Mouse (Mus musculus): ENCODE measurements around the gene Gm10570. TPM values are rescaled to one million over a fixed set of nuclear protein-coding genes. Genes with fewer than 3 reads are reported as not detected.
A peak's percentile ranks its signal among the peaks of the same experiment; 100 is the strongest.

Gene Gm10570
- polyA plus RNA-seq, 1 experiment from 2014 or later, result not detected

- H3K27ac ChIP-seq, result peak overlapping the region; percentile 6; the same call in 1 of the 2 replicates
- H3K4me1 ChIP-seq (replicated peaks), result peaks cover 30% of the 10 kb centered on the region
- H3K4me3 ChIP-seq (replicated peaks), result no peak overlapping the region
- no peaks in the 10 kb centered on the region for H3K36me3 ChIP-seq
- H3K9ac ChIP-seq, result no peak overlapping the region
- DNase-seq, result no peak
- H3K27me3 ChIP-seq, result peaks cover 53% of the 10 kb centered on the region
- H3K9me3 ChIP-seq (replicated peaks), result no peaks in the 10 kb centered on the region
- H3K4me2 ChIP-seq, result peak overlapping the region; percentile 21; the same call in 1 of the 2 replicates
- ATAC-seq (ENCODE audit: low read depth), result peak; percentile 66
- WGBS (ENCODE audit: insufficient replicate concordance), result 74% methylated on average over 7 of the region's 7 CpGs
Observed at GRCm38 (mm10) chr4:130267069-130267468, 41.4 kb downstream of the Gm10570 start.

- Histone ChIP-seq H3K4me1 (replicated peaks) (peaks cover 30% of the 10 kb centered on the region), H3K9ac (no peak overlapping the region), H3K27ac (no peak overlapping the region), H3K27me3 (peaks cover 48% of the 10 kb centered on the region), H3K9me3 (replicated peaks) (no peaks in the 10 kb centered on the region), H3K36me3 (no peaks in the 10 kb centered on the region), H3K4me2 (peak overlapping the region; percentile 21; the same call in 1 of the 2 replicates), H3K4me3 (replicated peaks) (no peak overlapping the region)
- DNase-seq, result no peak
- ATAC-seq (ENCODE audit: low read depth), result no peak
- WGBS (ENCODE audit: insufficient replicate concordance), result 65% methylated on average over 9 of the region's 9 CpGs
Observed at GRCm38 (mm10) chr4:130266601-130267000, 41.9 kb downstream of the Gm10570 start.

DNA sequence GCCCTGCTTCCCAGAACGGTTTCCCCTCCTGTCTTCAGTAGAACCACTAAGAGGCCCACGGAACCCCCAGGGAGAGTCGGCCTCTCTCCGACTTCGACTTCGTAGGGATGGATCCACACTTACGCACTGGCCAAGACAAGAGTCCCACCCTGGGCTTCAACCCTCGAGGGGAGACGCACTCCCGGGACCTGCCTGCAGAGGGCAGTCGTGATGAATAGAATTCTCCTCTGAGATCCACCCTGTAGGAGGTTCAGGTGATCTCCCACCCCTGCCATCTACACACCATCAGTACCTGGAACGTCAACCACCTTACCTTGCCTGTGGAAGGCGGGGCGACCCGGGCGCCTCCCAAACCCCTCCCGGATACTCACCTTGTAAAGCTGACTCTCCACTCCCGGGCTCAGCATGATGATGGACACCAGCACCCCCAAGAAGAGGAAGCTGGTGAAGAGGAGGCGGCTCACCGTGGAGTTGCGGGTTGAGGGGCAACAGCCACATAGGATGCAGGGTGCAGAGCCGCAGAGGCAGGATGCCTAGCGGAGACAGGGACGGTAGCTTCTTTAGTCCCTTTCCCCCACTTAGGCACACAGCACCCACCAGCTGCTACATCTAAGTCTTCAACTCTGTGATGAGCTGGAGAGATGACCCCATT lies 43.6 kb downstream of the Gm10570 start:
- Histone ChIP-seq H3K27ac (no peak overlapping the region), H3K27me3 (peaks cover 36% of the 10 kb centered on the region), H3K9ac (no peak overlapping the region), H3K36me3 (no peaks in the 10 kb centered on the region), H3K4me3 (replicated peaks) (no peak overlapping the region), H3K4me1 (replicated peaks) (peaks cover 21% of the 10 kb centered on the region), H3K9me3 (replicated peaks) (no peaks in the 10 kb centered on the region), H3K4me2 (no peak overlapping the region)
- 8% methylated on average over 24 of the region's 24 CpGs for WGBS (ENCODE audit: insufficient replicate concordance)
- DNase-seq (peak; percentile 59), ATAC-seq (ENCODE audit: low read depth) (0 out of 2 replicates have a peak, but pooled peaks have one; percentile 27)

- WGBS (ENCODE audit: insufficient replicate concordance), result 26% methylated on average over 11 of the region's 11 CpGs
- Histone ChIP-seq H3K36me3 (no peaks in the 10 kb centered on the region), H3K27ac (no peak overlapping the region), H3K4me1 (replicated peaks) (peaks cover 19% of the 10 kb centered on the region), H3K4me2 (no peak overlapping the region), H3K4me3 (replicated peaks) (no peak overlapping the region), H3K27me3 (peaks cover 34% of the 10 kb centered on the region), H3K9ac (no peak overlapping the region), H3K9me3 (replicated peaks) (no peaks in the 10 kb centered on the region)
- no peak for ATAC-seq (ENCODE audit: low read depth)
- DNase-seq, result no peak
Observed at GRCm38 (mm10) chr4:130264131-130264530, 44.3 kb downstream of the Gm10570 start.

DNA sequence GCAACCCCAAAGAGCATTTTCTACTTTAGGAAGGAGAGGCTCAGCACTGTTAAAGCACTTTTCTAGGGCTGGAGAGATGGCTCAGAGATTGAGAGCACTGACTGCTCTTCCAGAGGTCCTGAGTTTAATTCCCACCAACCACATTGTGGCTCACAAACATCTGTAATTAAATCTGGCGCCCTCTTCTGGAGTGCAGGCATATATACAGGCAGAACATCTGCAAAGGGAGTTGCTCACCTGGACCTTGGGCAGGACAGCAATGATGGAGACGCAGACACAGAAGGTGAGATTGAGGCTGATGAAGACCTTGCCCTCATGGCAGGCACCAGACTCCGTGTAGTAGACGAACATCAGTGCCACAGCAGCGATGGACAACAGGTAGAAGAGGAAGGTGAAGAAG lies 48.1 kb downstream of the Gm10570 start:
- Histone ChIP-seq H3K4me2 (no peak overlapping the region), H3K4me1 (replicated peaks) (peaks cover 6% of the 10 kb centered on the region), H3K9ac (no peak overlapping the region), H3K27me3 (peaks cover 27% of the 10 kb centered on the region), H3K27ac (no peak overlapping the region), H3K9me3 (replicated peaks) (no peaks in the 10 kb centered on the region), H3K4me3 (replicated peaks) (no peak overlapping the region), H3K36me3 (no peaks in the 10 kb centered on the region)
- ATAC-seq (ENCODE audit: low read depth), result no peak
- DNase-seq, result no peak
- WGBS (ENCODE audit: insufficient replicate concordance), result 23% methylated on average over 5 of the region's 5 CpGs

Other genes with a start within 250 kb of the Gm10570 start
- 41.0 and 41.3 TPM in 2 replicates for gene Pef1, start 206.1 kb downstream of the Gm10570 start, polyA plus RNA-seq (2015; fragmentation: Nextera tagmentation; extraction: Ambion mirVana)
- gene Hcrtr1, start 169.3 kb downstream of the Gm10570 start, polyA plus RNA-seq (2015; fragmentation: Nextera tagmentation; extraction: Ambion mirVana), result 0.05 TPM in 1 of 2 replicates, not detected in the other
- 32.9 and 34.6 TPM in 2 replicates for gene Tinagl1, start 133.6 kb downstream of the Gm10570 start, polyA plus RNA-seq (2015; fragmentation: Nextera tagmentation; extraction: Ambion mirVana)
- gene Gm853, start 86.3 kb downstream of the Gm10570 start, polyA plus RNA-seq (2015; fragmentation: Nextera tagmentation; extraction: Ambion mirVana), result not detected in 2 replicates
- 0.99 and 1.6 TPM in 2 replicates for gene Serinc2, start 29.5 kb downstream of the Gm10570 start, polyA plus RNA-seq (2015; fragmentation: Nextera tagmentation; extraction: Ambion mirVana)
- gene Fabp3, start 79 bp downstream of the Gm10570 start, polyA plus RNA-seq (2015; fragmentation: Nextera tagmentation; extraction: Ambion mirVana), result 1.5 and 2.8 TPM in 2 replicates
- gene Zcchc17, start 51.3 kb upstream of the Gm10570 start, polyA plus RNA-seq (2015; fragmentation: Nextera tagmentation; extraction: Ambion mirVana), result 50.2 and 57.6 TPM in 2 replicates
- 94.0 and 96.3 TPM in 2 replicates for gene Snrnp40, start 51.5 kb upstream of the Gm10570 start, polyA plus RNA-seq (2015; fragmentation: Nextera tagmentation; extraction: Ambion mirVana)